Mouse (Mus musculus) intestine, postnatal 0 days (tissue): ENCODE measurements around the gene Rasgef1c. TPM values are rescaled to one million over a fixed set of nuclear protein-coding genes. Genes with fewer than 3 reads are reported as not detected.

Source experiments
- ATAC-seq: fragments of 200-750 bp; cut with Nextera tagmentation; 2 replicates; pipeline ENCODE4 v1.8.0; 2017; ENCODE audit warnings: mild to moderate bottlenecking, moderate TSS enrichment, moderate library complexity
- H3K27ac ChIP-seq: fragments of 300-500 bp; sonication (generic); 2 replicates; pipeline ENCODE4 v1.5.1; 2014; ENCODE audit warnings: mild to moderate bottlenecking, low read depth, low read length, moderate library complexity
- H3K27me3 ChIP-seq: fragments of 300-500 bp; sonication (generic); replicated peaks from 2 replicates; pipeline ENCODE4 v1.6.1; 2014; ENCODE audit warnings: low read length, mixed read lengths; ENCODE audit not compliant: control insufficient read depth, insufficient read depth
- H3K36me3 ChIP-seq: fragments of 300-500 bp; sonication (generic); 2 replicates; pipeline ENCODE4 v1.6.1; 2014; ENCODE audit warnings: mild to moderate bottlenecking, moderate library complexity; ENCODE audit not compliant: control insufficient read depth, insufficient read depth
- H3K4me1 ChIP-seq: fragments of 300-500 bp; sonication (generic); replicated peaks from 2 replicates; pipeline ENCODE4 v1.6.1; 2014; ENCODE audit warnings: antibody characterized with exemption, low read length, mixed read lengths; ENCODE audit not compliant: control insufficient read depth, insufficient read depth
- H3K4me2 ChIP-seq: fragments of 300-500 bp; sonication (generic); replicated peaks from 2 replicates; pipeline ENCODE4 v1.6.1; 2014; ENCODE audit warnings: low read depth, mild to moderate bottlenecking, moderate library complexity
- H3K4me3 ChIP-seq: fragments of 300-500 bp; sonication (generic); 2 replicates; pipeline ENCODE4 v1.5.1; 2014; ENCODE audit warnings: low read depth, low read length
- H3K9ac ChIP-seq: fragments of 300-500 bp; sonication (generic); 2 replicates; pipeline ENCODE4 v1.6.1; 2014; ENCODE audit warnings: mild to moderate bottlenecking, low read depth, low read length
- H3K9me3 ChIP-seq: fragments of 300-500 bp; sonication (generic); 2 replicates; pipeline ENCODE4 v1.6.1; 2016; ENCODE audit warnings: mixed run types; ENCODE audit not compliant: control insufficient read depth
- CTCF ChIP-seq: sonication (generic); IDR thresholded peaks from 2 replicates; pipeline ENCODE4 v1.5.1; 2016; ENCODE audit warnings: low read depth, mild to moderate bottlenecking, control low read depth, antibody characterized with exemption, moderate library complexity
- WGBS: fragments of 180-500 bp; shearing (Covaris S2); extraction: QIAGEN DNeasy Blood & Tissue Kit; methylation state at CpG from one replicate; pipeline ENCODE4 v1.1.7; 2014; 5-methylcytosine and 5-hydroxymethylcytosine counted together
- polyA plus RNA-seq: library from polyadenylated mRNA; unstranded; fragments of >200 nt; fragmentation: Nextera tagmentation; extraction: Ambion mirVana; gene quantifications from 2 replicates; pipeline ENCODE4 v1.2.1, GENCODE M21; 2015

The Rasgef1c gene
- polyA plus RNA-seq, 1 experiment from 2014 or later, result 0.44 TPM

- no peak for ATAC-seq
- Histone ChIP-seq H3K27ac (no peak overlapping the region), H3K4me3 (no peak overlapping the region), H3K27me3 (no peaks in the 10 kb centered on the region), H3K4me2 (no peak overlapping the region), H3K9me3 (no peaks in the 10 kb centered on the region), H3K9ac (no peak overlapping the region), H3K36me3 (no peaks in the 10 kb centered on the region), H3K4me1 (no peaks in the 10 kb centered on the region)
- 49% methylated on average over 4 of the region's 4 CpGs for WGBS
- TF ChIP-seq CTCF, result no peak
These were observed 81.2 kb downstream of the Rasgef1c start for GRCm38 (mm10) chr11:49982881-49983280.

- WGBS, result 63% methylated on average over 4 of the region's 4 CpGs
- no peak for TF ChIP-seq CTCF
- Histone ChIP-seq H3K4me3 (no peak overlapping the region), H3K9me3 (no peaks in the 10 kb centered on the region), H3K27me3 (no peaks in the 10 kb centered on the region), H3K9ac (no peak overlapping the region), H3K36me3 (no peaks in the 10 kb centered on the region), H3K27ac (no peak overlapping the region), H3K4me2 (no peak overlapping the region), H3K4me1 (no peaks in the 10 kb centered on the region)
- no peak for ATAC-seq
These were observed 82.4 kb downstream of the Rasgef1c start for GRCm38 (mm10) chr11:49983875-49984552.

GRCm38 (mm10) chr11:49985009-49985408 is 83.4 kb downstream of the Rasgef1c start:
- H3K9ac ChIP-seq, result no peak overlapping the region
- no peaks in the 10 kb centered on the region for H3K4me1 ChIP-seq
- no peak overlapping the region for H3K27ac ChIP-seq
- H3K9me3 ChIP-seq, result no peaks in the 10 kb centered on the region
- WGBS, result 73% methylated on average over 4 of the region's 4 CpGs
- no peaks in the 10 kb centered on the region for H3K27me3 ChIP-seq
- no peak overlapping the region for H3K4me3 ChIP-seq
- no peak for ATAC-seq
- no peak overlapping the region for H3K4me2 ChIP-seq
- TF ChIP-seq CTCF, result no peak
- H3K36me3 ChIP-seq, result no peaks in the 10 kb centered on the region

- ATAC-seq, result peak; percentile 66; the same call in 1 of the 2 replicates
- Histone ChIP-seq H3K4me1 (no peaks in the 10 kb centered on the region), H3K27ac (no peak overlapping the region), H3K36me3 (no peaks in the 10 kb centered on the region), H3K4me3 (no peak overlapping the region), H3K4me2 (no peak overlapping the region), H3K27me3 (no peaks in the 10 kb centered on the region), H3K9ac (no peak overlapping the region), H3K9me3 (no peaks in the 10 kb centered on the region)
- 27% methylated on average over 10 of the region's 10 CpGs for WGBS
- TF ChIP-seq CTCF, result peak; percentile 90
These were observed 84.8 kb downstream of the Rasgef1c start for GRCm38 (mm10) chr11:49986277-49987036.

- WGBS, result 9% methylated on average over 2 of the region's 2 CpGs
- Histone ChIP-seq H3K4me2 (no peak overlapping the region), H3K4me1 (no peaks in the 10 kb centered on the region), H3K9me3 (no peaks in the 10 kb centered on the region), H3K36me3 (no peaks in the 10 kb centered on the region), H3K27ac (no peak overlapping the region), H3K27me3 (no peaks in the 10 kb centered on the region), H3K9ac (no peak overlapping the region), H3K4me3 (no peak overlapping the region)
- peak; percentile 53; the same call in 1 of the 2 replicates for ATAC-seq
- TF ChIP-seq CTCF, result no peak
These were observed 92.9 kb downstream of the Rasgef1c start for GRCm38 (mm10) chr11:49994536-49994935.

- Histone ChIP-seq H3K36me3 (no peaks in the 10 kb centered on the region), H3K9ac (no peak overlapping the region), H3K9me3 (no peaks in the 10 kb centered on the region), H3K4me3 (no peak overlapping the region), H3K4me1 (no peaks in the 10 kb centered on the region), H3K27ac (no peak overlapping the region), H3K27me3 (no peaks in the 10 kb centered on the region), H3K4me2 (no peak overlapping the region)
- no peak for ATAC-seq
- 64% methylated on average over 4 of the region's 4 CpGs for WGBS
- no peak for TF ChIP-seq CTCF
These were observed 94.8 kb downstream of the Rasgef1c start for GRCm38 (mm10) chr11:49996398-49996797.
